Mouse (Mus musculus) heart, adult 9 months (tissue): ENCODE data around the gene Tspyl3.
A peak's percentile ranks its signal among the peaks of the same experiment; 100 is the strongest.
"Not testable (repeated sequence)": the region's sequence is repeated elsewhere in the genome, so short reads cannot be mapped to it uniquely, and the experiment has no call there.

ENCODE experiments used
- DNase-seq, 2 experiments: peaks; one replicate each; pipeline ENCODE4 v3.0.0; 2022; ENCODE audit warnings: low spot score in 2 of 2

The Tspyl3 gene

DNA sequence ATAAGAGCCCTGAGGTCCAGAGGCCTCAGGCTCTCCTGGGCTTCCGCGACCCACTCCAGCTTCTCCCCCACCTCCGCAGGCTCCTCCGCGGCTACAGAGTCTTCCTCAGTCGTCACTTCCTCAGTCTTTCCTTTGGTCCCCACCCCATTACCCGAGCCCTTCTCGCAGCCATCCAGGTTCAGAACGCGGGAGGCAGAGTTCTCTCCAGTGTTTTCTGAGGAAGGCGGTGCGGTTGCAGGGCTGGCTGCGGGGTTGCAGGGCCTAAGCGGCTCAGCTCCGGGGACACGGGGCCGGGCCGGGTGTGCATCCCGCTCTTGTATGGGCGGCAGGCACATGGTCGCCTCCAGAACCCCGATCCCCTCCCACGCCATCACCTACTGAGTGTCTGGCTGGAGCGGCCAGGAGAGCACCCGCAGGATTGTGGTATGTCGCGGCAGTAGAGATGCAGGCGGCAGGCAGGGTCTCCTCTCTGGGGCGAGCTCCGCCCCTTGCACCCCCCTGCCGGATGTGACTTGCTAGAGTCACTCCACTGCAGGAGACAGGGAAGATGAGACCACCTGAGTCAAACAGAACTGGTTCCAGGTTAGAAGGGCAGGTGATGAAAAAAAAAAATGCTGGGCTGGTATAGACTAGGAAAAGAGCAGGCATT is at the start of gene Tspyl3:
Gene Tspyl3 (minus strand): TSS at position 496 of the 649 bp plus-strand sequence.
- peak; percentile 14 to 40 for DNase-seq

DNA sequence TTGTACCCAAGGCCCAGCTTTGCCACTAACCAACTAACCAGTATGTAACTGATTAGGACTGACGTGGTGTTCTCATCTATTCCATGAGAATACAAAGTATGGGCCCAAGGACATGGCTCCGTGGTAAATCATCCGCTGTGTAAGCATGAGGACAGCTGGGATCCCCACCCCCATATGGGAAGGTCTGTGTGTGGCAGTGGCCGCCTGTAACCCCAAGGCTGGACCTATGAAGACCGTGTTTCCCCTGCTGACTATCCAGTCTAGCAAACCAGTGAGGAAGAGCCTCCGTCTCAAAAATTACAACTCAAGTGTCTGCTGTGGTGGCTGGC is 49.6 kb upstream of the Tspyl3 start:
- DNase-seq: no peak

DNA sequence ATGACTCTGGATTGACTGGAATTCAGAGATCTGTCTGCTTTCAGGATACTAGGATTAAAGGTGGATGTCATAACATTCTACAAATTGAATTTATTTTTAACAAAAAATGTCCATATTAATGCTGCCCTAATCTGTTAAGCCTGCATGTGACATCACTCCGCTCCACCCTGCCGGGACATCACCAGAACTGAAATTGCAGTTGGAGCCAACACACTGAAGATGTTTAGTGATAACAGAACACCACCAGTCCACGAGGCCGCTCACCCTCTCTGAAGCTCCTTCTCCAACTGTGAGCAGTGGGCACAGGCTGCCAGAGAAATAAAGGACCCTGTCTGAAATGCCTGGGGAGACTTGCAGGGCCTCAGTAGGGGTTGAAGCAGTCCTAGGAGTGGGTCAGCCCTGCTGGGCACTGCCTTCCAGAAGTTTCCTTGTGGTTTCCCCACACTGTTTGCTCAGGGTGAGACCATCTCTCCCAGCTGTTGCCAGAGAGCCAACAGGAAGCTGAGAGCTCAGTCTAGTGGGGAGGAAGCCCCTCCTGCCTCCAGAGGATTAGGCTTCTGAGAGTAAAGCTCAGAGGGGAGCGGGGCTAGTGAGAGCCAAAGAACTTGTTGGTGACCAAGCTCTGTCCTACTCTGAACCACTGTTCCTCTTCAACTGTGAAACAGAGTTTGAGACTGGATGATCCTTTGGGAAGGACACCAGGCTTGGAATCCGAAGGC is 49.1 kb upstream of the Tspyl3 start:
- DNase-seq: not testable (repeated sequence)

DNA sequence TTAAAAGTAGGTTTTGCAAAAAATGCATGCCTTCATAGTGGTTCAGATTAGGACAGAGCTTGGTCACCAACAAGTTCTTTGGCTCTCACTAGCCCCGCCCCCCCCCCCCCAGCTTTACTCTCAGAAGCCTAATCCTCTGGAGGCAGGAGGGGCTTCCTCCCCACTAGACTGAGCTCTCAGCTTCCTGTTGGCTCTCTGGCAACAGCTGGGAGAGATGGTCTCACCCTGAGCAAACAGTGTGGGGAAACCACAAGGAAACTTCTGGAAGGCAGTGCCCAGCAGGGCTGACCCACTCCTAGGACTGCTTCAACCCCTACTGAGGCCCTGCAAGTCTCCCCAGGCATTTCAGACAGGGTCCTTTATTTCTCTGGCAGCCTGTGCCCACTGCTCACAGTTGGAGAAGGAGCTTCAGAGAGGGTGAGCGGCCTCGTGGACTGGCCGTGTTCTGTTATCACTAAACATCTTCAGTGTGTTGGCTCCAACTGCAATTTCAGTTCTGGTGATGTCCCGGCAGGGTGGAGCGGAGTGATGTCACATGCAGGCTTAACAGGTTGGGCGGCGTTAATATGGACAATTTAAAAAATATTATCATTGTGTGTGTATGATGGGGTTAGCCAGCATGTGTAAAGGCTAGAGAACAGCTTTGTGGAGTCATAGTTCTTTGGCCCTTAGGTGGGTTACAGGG is 45.1 kb upstream of the Tspyl3 start:
- not testable (repeated sequence) for DNase-seq

DNA sequence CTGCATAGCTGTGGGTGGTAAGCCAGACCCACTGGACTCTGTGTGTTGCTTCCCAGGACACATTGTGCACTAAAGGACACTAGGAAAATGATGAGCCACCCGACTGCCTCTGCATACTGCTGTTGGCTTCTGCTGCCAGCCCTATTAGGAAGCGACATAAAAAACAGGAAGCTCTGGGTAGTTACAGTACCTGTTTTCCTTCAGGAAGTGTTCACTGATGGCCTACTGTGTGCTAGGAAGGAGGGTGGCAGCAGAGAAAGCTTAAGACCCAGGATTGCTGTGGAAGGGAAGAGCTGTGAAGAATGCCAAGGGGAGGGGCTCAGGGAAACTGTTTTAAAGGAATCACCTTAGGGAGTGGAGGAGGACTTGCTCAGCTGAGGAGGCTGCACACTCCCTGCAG is 42.1 kb upstream of the Tspyl3 start:
- DNase-seq: no peak

DNA sequence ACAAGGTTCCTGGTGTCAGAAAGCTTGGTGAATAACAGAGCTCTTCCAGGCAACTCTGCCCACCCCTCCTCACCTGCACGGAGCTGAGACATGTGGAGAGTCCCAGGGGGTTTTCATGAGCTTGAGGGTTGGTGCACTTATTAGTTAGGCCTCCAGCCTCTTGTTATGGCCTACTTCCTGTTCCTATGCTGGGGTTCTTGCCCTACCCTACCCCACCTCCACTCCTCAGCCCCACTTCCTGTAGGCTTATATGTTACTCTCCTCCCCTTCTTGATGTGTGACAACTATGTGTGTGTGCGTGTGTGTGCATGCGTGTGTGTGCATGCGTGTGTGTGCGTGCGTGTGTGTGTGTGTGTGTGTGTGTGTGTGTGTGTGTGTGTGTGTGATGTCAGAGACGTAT is 37.8 kb upstream of the Tspyl3 start:
- no peak for DNase-seq

DNA sequence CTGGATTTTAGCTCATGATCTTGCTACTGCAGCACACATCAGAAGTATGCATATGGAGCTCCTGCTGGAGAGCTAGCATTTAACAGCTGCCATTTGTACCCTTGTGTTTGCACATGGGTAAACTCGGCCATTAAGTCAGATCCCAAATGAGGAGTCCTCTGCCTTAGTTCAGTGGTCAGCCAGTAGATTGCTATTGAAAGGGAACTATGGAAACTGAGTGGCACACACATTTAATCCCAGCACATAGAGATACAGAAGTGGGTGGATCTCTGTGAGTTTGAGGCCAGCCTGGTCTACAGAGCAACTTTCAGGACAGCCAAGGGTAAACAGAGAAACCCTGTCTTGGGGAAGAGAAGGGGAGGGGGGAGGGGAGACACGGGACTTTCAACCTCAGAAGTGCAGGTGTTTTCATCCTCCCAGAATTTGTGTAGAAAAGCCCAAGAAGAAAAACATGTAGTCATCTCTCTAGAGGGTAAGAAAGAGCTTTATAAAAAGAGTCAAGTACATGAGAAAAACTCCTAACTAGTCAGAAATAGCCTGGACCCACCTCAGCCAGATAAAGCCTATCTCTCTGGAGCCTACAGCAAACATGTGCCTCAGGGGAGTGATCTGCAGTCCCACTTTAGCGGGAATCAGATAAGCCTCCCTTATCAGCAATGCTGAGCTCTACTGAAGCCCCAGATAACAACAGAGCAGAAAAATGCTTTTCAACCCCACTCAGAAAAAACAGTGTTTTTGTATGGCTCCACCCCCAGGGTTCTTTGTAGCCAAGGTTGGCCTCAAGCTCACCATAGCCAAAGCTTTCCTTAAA is 34.8 kb upstream of the Tspyl3 start:
- no peak for DNase-seq

GRCm38 (mm10) chr2:153259030-153259863 is 34.0 kb upstream of the Tspyl3 start:
- DNase-seq: no peak

DNA sequence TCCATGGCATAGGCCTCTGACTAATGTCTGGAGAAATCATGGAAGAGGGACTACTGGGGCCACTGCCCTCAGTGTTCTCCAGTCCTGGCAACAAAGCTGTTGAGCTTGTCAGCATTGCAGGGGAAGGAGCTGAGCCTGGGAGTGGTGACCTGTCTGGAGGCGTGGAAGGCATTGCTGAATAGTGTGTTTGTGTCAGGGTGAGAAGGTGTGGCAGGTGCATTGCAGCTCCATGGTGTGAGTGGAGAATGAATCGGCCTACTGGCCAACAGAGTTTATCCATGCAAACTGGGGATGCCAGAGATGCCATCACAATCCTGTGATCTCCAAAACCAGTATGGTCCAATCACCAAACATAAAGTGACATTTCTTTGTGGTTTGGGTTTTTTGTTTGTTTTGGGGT is 31.4 kb upstream of the Tspyl3 start:
- no peak for DNase-seq

DNA sequence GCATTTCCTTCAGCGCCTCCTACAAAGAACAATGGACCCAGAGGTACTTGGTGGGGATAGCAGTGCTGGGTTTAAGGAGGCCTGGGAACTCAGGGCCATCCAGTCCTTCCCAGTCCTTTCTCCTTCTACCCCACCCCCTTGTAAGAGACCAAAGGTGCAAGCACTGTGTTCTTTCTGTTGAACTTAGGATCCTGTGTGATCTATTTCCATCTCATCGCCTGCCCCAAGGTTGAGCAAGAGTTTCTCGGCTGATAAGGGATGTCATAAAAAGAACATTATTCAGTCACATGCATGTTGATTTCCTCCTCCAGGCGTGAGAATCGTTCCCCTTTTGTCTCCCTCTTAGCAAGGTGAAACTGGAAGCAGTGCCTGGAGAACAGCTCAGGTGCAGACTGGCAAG is 24.5 kb upstream of the Tspyl3 start:
- DNase-seq: no peak

DNA sequence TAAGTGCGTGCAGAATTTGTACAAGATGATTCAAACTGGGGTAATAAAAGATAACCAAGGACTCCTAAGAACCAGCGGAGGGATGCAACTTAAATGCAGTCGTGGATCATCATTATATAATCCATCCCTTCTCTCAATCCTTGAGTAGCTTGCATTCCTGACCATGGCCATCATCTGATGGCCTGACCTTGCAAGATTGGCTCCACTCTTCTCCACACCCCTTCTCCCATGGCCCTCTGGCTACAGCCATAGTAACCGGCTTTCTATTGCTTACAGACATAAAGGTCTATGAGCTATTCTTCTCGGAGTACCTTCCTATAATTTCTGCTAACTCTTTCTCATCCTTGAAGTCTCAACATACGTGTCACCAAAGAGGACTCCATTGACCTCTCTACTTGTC is 16.9 kb upstream of the Tspyl3 start:
- DNase-seq: no peak

GRCm38 (mm10) chr2:153241250-153242014 is 16.2 kb upstream of the Tspyl3 start, which contains the start of the genes Plagl2 and Pofut1:
Gene Plagl2 (minus strand): TSS chr2:153241426.
Gene Pofut1 (plus strand): TSS chr2:153241533.
- peak; percentile 88 to 89 for DNase-seq

DNA sequence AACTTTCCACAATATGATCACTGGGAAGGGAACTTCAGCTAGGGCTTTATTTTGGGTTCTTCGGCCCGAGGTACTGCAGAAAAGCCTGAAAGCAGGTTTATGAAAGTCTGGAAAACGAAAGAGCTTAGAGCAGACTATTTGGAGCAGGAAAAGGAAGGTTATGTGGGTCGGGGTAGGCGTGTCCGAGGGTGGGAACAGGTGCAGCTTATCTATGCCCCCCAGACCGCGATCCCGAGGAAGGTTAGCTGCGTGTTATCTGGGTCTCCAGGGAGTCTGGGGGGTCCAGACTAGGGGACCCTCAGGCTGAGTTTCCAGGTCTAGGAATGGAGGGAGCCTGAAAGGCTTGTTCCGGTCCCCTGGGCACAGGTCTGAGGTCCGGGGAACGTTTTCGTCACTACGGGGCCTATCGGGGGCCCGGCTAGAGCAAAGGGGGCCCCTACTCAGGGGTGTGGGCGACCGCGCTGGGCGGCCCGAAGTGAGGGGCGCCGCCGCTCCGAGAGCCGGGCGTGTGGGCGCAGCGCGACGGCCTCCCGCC is 15.5 kb upstream of the Tspyl3 start:
- peak in 1 of 2 experiments; percentile 42 for DNase-seq

- no peak for DNase-seq
Measured at GRCm38 (mm10) chr2:153239860-153240480, 14.7 kb upstream of the Tspyl3 start.

DNA sequence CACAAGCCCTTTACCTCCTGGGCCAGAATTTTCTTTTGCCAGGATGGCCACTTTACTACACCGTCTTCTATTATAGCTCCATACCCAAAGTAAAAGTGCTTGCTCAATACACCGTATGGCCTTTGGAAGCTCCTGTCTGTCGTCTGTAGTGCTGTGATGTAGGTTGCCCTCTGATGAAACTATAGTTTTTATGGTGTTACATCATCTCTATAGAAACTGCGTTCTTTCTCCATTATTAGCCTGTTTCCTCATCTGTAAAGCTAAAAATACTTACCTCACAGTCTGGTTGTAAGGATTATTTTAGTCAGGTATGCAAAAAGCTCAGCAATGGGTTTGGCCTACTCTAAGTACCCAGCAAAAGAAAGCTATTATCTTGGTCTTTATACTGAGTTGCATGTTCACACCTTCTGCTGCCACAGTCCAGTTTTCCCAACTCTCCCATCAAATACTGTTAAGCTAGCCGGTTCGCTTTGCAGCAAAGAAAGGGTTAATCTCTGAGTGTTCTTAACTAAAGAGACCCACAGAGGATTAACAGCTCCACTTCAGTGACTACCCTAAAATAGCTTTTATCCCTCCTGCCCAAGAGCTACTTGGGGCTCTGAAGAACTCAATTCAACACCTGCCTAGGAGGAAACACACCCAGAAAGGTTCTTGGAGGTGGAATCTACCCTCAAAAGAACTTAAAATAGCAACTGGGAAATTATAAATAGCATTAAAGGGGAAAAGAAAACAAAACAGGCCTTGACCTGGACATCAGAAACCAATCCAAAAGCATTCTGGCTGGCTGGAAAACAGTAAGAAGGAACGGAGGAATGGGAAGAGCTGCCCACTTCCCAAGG is 14.0 kb upstream of the Tspyl3 start:
- DNase-seq: no peak

DNA sequence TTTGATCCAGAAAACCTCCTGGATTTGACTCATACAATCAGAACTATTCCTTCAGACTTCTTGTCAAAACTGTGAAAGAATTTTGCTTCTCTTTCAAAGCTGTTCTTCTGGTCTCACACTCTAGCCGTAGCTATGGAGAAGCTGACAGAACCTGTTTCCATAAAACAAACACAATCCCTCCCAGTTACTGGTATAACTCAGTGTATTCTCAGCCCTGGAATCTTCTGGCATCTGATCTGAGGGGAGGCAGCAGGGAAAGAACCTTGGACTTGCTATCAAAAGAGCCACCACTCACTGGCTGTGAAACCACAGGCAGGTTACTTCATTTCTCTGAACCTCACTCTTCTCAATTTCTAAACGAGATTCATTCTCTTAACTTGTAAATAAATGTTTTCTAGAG is 13.2 kb upstream of the Tspyl3 start:
- no peak for DNase-seq

DNA sequence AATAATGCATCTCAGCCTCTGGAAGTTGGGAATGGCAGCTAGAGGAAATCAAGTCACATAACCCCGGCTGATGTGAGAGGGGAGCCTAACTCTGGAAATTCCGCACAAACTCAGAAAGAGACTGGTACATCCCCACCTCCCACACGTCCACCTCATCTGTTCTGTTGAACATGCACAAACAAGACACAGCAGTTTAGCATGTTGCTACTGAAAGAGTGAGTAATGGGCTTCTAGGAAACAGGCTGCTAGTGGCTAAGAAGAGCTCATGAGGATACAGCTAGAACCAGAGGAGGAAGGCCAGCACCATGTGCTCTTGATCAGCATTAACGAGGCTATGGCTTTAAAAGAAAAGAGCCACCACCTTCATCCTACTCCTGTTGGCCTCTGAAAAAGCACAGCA is 12.7 kb upstream of the Tspyl3 start:
- DNase-seq: no peak

DNA sequence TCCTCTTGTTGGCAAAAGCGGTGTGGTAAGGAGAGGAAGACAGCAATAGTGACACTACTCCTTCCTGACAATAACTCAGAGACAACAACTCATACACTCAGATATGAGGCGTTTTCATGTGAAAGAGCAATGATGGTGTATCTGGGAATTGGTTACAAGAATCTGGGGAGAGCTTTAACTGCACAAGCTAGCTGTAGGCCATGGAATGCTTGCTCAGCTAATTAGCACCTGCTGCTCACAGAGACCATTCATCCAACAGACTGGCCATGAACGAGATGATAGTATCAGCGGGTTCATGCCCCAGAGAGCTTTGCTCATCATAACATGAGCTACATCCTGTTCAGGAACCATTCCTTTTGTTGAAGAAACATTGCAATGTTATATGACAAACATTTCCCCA is 12.0 kb upstream of the Tspyl3 start:
- no peak for DNase-seq

DNA sequence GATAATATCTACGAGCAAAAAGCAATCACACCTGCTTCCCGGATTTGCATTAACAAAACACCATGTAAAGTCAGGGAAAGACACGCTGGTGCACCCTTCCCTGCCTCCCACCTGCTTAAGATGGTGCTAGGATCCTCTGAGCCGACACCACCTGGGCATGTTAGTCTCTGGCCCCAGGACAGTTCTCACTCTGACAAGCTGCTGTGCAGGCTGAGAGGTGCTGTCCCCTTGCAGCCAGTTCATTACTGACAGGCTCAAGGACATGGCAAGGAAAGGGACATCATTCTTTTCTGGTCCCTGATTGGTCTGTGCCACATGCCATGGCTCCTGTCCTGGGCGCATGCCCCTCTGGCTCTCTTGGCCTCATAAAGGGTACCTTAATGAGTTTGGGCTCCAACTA is 3.3 kb upstream of the Tspyl3 start:
- DNase-seq: peak in 1 of 2 experiments; percentile 18
